Comparison of ENCODE assay signal across 8 mouse cellular contexts in the genomic region with DNA sequence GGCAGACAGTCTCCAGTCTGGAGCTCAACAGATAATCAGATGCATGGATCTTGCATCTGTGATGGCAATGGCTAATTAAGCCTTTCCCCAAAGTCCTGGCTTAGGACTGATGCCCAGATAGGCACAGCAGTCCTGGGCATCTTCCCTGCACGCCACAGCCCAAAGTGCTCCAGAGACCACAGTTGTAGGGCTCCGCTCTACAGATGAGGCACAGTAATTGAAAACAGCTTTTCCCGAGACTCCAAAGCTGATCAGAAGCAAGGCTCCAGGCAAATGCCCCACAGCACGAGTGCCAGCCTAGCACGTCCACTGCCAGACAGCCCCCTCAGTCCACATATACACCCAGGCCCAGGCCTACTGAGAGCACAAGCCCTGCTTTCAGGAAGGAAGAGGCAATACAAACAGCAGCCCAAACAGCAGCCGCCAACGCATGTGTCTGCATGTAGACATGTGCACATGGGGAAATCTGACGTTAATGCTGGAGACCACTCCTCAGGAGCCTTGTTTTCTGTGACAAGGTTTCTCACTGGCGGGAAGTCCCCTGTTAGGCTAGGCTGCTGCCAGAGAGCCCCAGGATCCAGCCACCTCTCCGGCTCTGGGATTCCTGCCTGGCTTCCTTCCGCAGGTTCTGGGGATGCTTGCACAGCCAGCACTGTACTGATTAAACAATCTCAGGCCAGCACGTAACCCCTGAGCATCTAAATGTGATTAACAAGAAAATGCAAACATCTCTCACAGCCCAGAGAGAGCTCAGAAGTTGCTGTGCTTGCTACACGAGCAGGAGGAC. TPM values are rescaled to one million over a fixed set of nuclear protein-coding genes. Genes with fewer than 3 reads are reported as not detected.
A peak's percentile ranks its signal among the peaks of the same experiment; 100 is the strongest.
DNase-seq lines count a peak whose midpoint lies in the region; ATAC-seq and TF ChIP-seq lines count a peak whose summit lies in the region.

No protein-coding gene starts in this region.

- peak overlapping the region; percentile 13; the same call in 1 of the 2 replicates for H3K27ac ChIP-seq in kidney, postnatal 0 days
- H3K27ac ChIP-seq in limb, embryonic 11.5 days (replicated peaks; ENCODE audit: low read depth, low read length): peak overlapping the region; percentile 1

- 76% methylated on average over 13 of the region's 13 CpGs for WGBS in kidney, postnatal 0 days
- WGBS in limb, embryonic 11.5 days: 41% methylated on average over 13 of the region's 13 CpGs

- H3K9ac ChIP-seq in kidney, postnatal 0 days (ENCODE audit: low read depth, low read length): no peak overlapping the region
- H3K9ac ChIP-seq in limb, embryonic 11.5 days (ENCODE audit: low read length): no peak overlapping the region

- H3K4me3 ChIP-seq in kidney, postnatal 0 days (replicated peaks; ENCODE audit: low read depth, low read length): no peak overlapping the region
- H3K4me3 ChIP-seq in limb, embryonic 11.5 days (ENCODE audit: low read depth, low read length): no peak overlapping the region

- no peak for TF ChIP-seq CTCF in kidney, postnatal 0 days (IDR thresholded peaks at IDR 0.05; ENCODE audit: low read depth)

- peak; percentile 57 for DNase-seq in cerebellum, adult 11-12 months
- DNase-seq in cerebellum, adult 11 months: no peak
- no peak for DNase-seq in kidney, postnatal 0 days (ENCODE audit: low spot score)
- DNase-seq in kidney, adult 8-10 months: no peak
- peak; percentile 56 for DNase-seq in cerebellum, adult 9-11 months
- peak; percentile 41 for DNase-seq in limb, embryonic 11.5 days (ENCODE audit: low spot score)
- DNase-seq in right cerebral cortex, postnatal 25 days: no peak

- H3K27me3 ChIP-seq in kidney, postnatal 0 days (ENCODE audit: insufficient read depth, low read length): no peaks in the 10 kb centered on the region
- H3K27me3 ChIP-seq in limb, embryonic 11.5 days (ENCODE audit: control insufficient read depth, insufficient read depth, low read length): no peaks in the 10 kb centered on the region

- peaks cover 13% of the 10 kb centered on the region; the same call in 1 of the 2 replicates for H3K4me1 ChIP-seq in kidney, postnatal 0 days (replicated peaks; ENCODE audit: insufficient read depth, low read length)
- peaks cover 23% of the 10 kb centered on the region for H3K4me1 ChIP-seq in limb, embryonic 11.5 days (ENCODE audit: control insufficient read depth, insufficient read depth, low read length)

- ATAC-seq in kidney, postnatal 0 days (replicated peaks; ENCODE audit: low FRiP score, low read depth): no peak
- ATAC-seq in limb, embryonic 11.5 days (ENCODE audit: insufficient number of reproducible peaks, low FRiP score, low TSS enrichment, low read depth): no peak
- no peak for ATAC-seq in monocyte, adult 5-6 weeks (replicated peaks; ENCODE audit: insufficient number of reproducible peaks, low FRiP score, low TSS enrichment, poor library complexity, severe bottlenecking)

- no peaks in the 10 kb centered on the region for H3K36me3 ChIP-seq in kidney, postnatal 0 days (ENCODE audit: insufficient read depth, low read length)
- H3K36me3 ChIP-seq in limb, embryonic 11.5 days (ENCODE audit: control insufficient read depth, insufficient read depth, low read length): peaks cover 2% of the 10 kb centered on the region; the same call in 1 of the 2 replicates

- H3K9me3 ChIP-seq in kidney, postnatal 0 days (replicated peaks; ENCODE audit: low read length): no peaks in the 10 kb centered on the region
- H3K9me3 ChIP-seq in limb, embryonic 11.5 days (ENCODE audit: control insufficient read depth, low read length): no peaks in the 10 kb centered on the region

- H3K4me2 ChIP-seq in kidney, postnatal 0 days (ENCODE audit: low read length): no peak overlapping the region
- H3K4me2 ChIP-seq in limb, embryonic 11.5 days (ENCODE audit: low read depth, severe bottlenecking): no peak overlapping the region

RNA-seq across cellular contexts. Expression of a gene that starts 47.6 kb away (rescaled TPM):
- polyA plus RNA-seq in kidney, postnatal 0 days (2015; fragmentation: Nextera tagmentation; extraction: Ambion mirVana): 45.2 and 46.8 TPM in 2 replicates
- 26.7 and 33.4 TPM in 2 replicates for polyA plus RNA-seq in limb, embryonic 11.5 days (2014; fragmentation: Nextera tagmentation; extraction: Ambion mirVana)
- total RNA-seq in monocyte, adult 5-6 weeks (2017): 37.1 to 51.1 TPM (median 40.7 TPM) in 3 replicates

RNA-seq across cellular contexts. Expression of a gene that starts 51.8 kb away (rescaled TPM):
- 38.8 and 40.3 TPM in 2 replicates for polyA plus RNA-seq in kidney, postnatal 0 days (2015; fragmentation: Nextera tagmentation; extraction: Ambion mirVana)
- 34.5 and 36.8 TPM in 2 replicates for polyA plus RNA-seq in limb, embryonic 11.5 days (2014; fragmentation: Nextera tagmentation; extraction: Ambion mirVana)
- total RNA-seq in monocyte, adult 5-6 weeks (2017): 67.9 to 73.5 TPM (median 73.1 TPM) in 3 replicates

Comparison
In these comparisons a context has a peak if more than half of its experiments do, and no peak if none do; other contexts are left out.
1. DNase-seq: peak in cerebellum, adult 11-12 months (single experiment), cerebellum, adult 9-11 months (single experiment) and limb, embryonic 11.5 days (single experiment); none in cerebellum, adult 11 months (single experiment), kidney, postnatal 0 days (single experiment), kidney, adult 8-10 months (0 of 2) and right cerebral cortex, postnatal 25 days (single experiment).